Mouse (Mus musculus): ENCODE measurements around the gene Bicra.

GRCm38 (mm10) chr7:16001691-16002090 lies 46.0 kb downstream of the Bicra start:
- TF ChIP-seq CTCF (conservative IDR thresholded peaks at IDR 0.05; ENCODE audit: low read length) = no peak
- no peak for TF ChIP-seq NANOG (IDR thresholded peaks at IDR 0.05; ENCODE audit: borderline replicate concordance, low read length)

All from E14TG2a.4 (cell line).